Mouse (Mus musculus): Measurements from ENCODE around the gene Olfr1240. TPM values are rescaled to one million over a fixed set of nuclear protein-coding genes. Genes with fewer than 3 reads are reported as not detected.

Gene Olfr1240
- polyA plus RNA-seq (2015; fragmentation: Nextera tagmentation; extraction: Ambion mirVana), result not detected in 2 replicates

GRCm38 (mm10) chr2:89442900-89443299, at the start of gene Olfr1240:
Gene Olfr1240 (minus strand): TSS chr2:89443000.

GRCm38 (mm10) chr2:89487026-89487425, 44.2 kb upstream of the Olfr1240 start, which contains the start of gene Olfr1241:
Gene Olfr1241 (minus strand): TSS chr2:89487126.

DNA sequence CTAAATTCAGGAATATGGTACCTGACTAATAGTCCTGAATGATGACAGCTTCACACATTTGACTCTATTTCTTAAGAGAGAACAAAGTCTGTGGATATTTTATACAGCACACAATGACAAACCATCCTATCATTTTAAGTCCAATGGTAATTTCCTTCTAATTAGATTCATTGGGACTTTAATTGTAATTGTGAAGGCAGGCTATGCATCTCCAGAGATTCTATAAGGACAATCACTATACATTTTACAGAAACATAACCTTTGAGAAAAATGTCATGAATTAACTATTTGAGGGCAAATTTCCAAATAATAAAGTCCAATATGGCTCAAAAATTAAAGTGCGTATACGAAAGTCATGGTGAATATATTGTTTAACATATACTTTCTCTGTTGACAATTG, 22.5 kb downstream of the Olfr1240 start, which contains the start of gene Olfr1239:
TSS of gene Olfr1239 (minus strand) at position 101 of the 400 bp plus-strand sequence.

DNA sequence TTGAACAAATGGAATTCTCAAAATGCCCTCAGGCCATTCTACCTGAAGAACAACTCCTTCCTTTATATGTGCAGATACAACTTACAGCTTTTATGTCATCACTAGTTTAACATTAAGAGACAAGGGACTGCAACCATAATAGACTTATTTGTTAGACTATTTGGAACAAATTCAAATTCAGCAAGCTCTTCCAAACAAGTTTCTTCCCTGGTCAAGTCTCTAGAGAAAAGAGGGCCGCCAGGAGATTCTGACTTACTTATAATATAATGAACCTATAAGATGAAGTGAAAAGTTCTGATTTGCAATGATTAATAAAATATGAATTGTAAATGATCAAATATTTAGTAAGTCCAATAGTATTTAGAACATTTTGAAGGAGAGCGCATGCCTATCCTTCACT, 33.2 kb downstream of the Olfr1240 start, which contains the start of gene Olfr1238:
TSS of gene Olfr1238 (minus strand) at position 101 of the 400 bp plus-strand sequence.

Other genes starting within 250 kb of the Olfr1240 start
- not detected in 2 replicates for gene Olfr1226, start 243.0 kb downstream of the Olfr1240 start, polyA plus RNA-seq (2015; fragmentation: Nextera tagmentation; extraction: Ambion mirVana)
- not detected in 2 replicates for gene Olfr1228, start 188.9 kb downstream of the Olfr1240 start, polyA plus RNA-seq (2015; fragmentation: Nextera tagmentation; extraction: Ambion mirVana)
- not detected in 2 replicates for gene Olfr1229, start 155.0 kb downstream of the Olfr1240 start, polyA plus RNA-seq (2015; fragmentation: Nextera tagmentation; extraction: Ambion mirVana)
- gene Olfr1230, start 145.7 kb downstream of the Olfr1240 start, polyA plus RNA-seq (2015; fragmentation: Nextera tagmentation; extraction: Ambion mirVana), result not detected in 2 replicates
- gene Olfr1231, start 135.9 kb downstream of the Olfr1240 start, polyA plus RNA-seq (2015; fragmentation: Nextera tagmentation; extraction: Ambion mirVana), result not detected in 2 replicates
- not detected in 2 replicates for gene Olfr1232, start 113.3 kb downstream of the Olfr1240 start, polyA plus RNA-seq (2015; fragmentation: Nextera tagmentation; extraction: Ambion mirVana)
- gene Olfr1233, start 100.6 kb downstream of the Olfr1240 start, polyA plus RNA-seq (2015; fragmentation: Nextera tagmentation; extraction: Ambion mirVana), result not detected in 2 replicates
- not detected in 2 replicates for gene Olfr1234, start 78.1 kb downstream of the Olfr1240 start, polyA plus RNA-seq (2015; fragmentation: Nextera tagmentation; extraction: Ambion mirVana)
- not detected in 2 replicates for gene Olfr1238, start 33.3 kb downstream of the Olfr1240 start, polyA plus RNA-seq (2015; fragmentation: Nextera tagmentation; extraction: Ambion mirVana)
- not detected in 2 replicates for gene Olfr1239, start 22.6 kb downstream of the Olfr1240 start, polyA plus RNA-seq (2015; fragmentation: Nextera tagmentation; extraction: Ambion mirVana)
- gene Olfr1241, start 44.1 kb upstream of the Olfr1240 start, polyA plus RNA-seq (2015; fragmentation: Nextera tagmentation; extraction: Ambion mirVana), result not detected in 2 replicates
- not detected in 2 replicates for gene Olfr1242, start 55.3 kb upstream of the Olfr1240 start, polyA plus RNA-seq (2015; fragmentation: Nextera tagmentation; extraction: Ambion mirVana)
- gene Olfr1243, start 88.5 kb upstream of the Olfr1240 start, polyA plus RNA-seq (2015; fragmentation: Nextera tagmentation; extraction: Ambion mirVana), result not detected in 2 replicates
- gene Olfr1245, start 135.4 kb upstream of the Olfr1240 start, polyA plus RNA-seq (2015; fragmentation: Nextera tagmentation; extraction: Ambion mirVana), result not detected in 2 replicates
- gene Olfr1246, start 150.2 kb upstream of the Olfr1240 start, polyA plus RNA-seq (2015; fragmentation: Nextera tagmentation; extraction: Ambion mirVana), result not detected in 2 replicates
- not detected in 2 replicates for gene Olfr1247, start 171.1 kb upstream of the Olfr1240 start, polyA plus RNA-seq (2015; fragmentation: Nextera tagmentation; extraction: Ambion mirVana)
- not detected in 2 replicates for gene Olfr1248, start 175.2 kb upstream of the Olfr1240 start, polyA plus RNA-seq (2015; fragmentation: Nextera tagmentation; extraction: Ambion mirVana)
- gene Olfr1249, start 192.0 kb upstream of the Olfr1240 start, polyA plus RNA-seq (2015; fragmentation: Nextera tagmentation; extraction: Ambion mirVana), result not detected in 2 replicates
- gene Olfr1250, start 218.5 kb upstream of the Olfr1240 start, polyA plus RNA-seq (2015; fragmentation: Nextera tagmentation; extraction: Ambion mirVana), result not detected in 2 replicates
- gene Olfr1251, start 228.9 kb upstream of the Olfr1240 start, polyA plus RNA-seq (2015; fragmentation: Nextera tagmentation; extraction: Ambion mirVana), result not detected in 2 replicates